Mouse (Mus musculus) spleen, adult 12 weeks (tissue): ENCODE measurements around the gene Lmna.

Experiments used
- DNase-seq: peaks from one replicate; pipeline ENCODE4 v3.0.0; 2022; ENCODE audit warnings: low spot score

The Lmna gene

DNA sequence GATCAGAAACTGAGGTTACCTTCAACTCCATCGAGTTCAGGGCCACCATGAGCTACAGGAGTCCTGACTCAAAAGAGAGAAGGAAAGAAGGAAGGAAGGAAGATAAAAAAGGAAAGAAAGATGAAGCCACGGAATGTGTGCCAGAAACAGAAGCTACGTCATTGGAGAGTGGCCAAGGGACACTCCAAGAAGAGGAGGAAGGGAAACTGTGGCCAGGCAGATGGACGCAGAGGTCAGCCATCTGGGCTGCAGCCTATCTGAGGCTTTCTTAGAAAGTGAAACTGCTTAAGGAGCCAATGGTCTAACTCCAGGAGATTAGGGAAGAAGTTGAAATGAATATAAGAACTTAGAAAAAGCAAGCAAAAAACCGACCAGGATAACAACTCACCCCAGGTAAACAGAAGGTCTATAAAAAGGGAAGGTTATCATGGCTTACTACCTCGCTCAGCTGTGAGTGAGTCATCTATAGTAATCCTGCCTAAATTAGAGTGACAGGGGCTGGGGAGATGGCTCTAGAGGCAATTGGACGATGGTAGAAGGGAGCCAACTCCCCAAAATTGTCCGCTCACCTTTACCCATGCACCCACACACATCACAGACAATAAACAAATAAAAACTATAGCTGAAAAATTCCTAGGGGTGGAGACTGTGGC is 63.2 kb downstream of the Lmna start:
- no peak for DNase-seq

DNA sequence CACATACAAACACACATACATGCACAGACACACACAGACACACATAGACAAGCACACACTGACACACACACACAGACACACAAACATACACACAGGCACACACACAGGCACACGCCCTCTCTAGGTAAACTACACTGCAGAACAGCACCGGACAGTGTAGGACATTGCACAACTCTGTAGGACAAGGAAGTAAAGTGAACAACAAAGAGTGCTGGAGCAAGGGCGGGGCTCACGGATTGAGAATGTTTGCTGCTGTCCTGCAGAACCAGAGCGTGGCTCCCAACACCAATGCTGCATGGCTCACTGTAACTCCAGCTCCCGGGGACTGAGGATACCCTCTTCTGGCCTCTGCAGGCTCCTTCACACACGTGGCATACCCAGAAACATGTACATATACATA is 66.9 kb downstream of the Lmna start:
- DNase-seq, result no peak

DNA sequence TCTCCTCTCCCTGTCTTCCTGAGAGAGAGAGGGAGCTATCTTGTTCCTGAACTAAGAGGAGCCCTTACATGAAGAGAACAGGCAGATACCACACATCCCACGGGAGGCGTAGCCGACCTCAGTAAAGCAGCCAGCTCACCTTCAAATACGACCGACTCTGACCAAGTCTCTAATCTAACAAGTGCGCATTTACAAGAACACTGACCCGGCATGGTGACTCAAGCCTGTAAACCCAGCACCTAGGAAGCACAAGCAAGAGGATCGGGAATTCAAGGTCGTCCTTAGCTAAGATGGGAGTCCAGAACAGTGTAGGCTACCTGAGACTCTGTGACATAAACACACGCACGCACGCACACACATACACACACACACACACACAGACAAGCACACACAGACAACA is 67.3 kb downstream of the Lmna start:
- DNase-seq, result no peak

DNA sequence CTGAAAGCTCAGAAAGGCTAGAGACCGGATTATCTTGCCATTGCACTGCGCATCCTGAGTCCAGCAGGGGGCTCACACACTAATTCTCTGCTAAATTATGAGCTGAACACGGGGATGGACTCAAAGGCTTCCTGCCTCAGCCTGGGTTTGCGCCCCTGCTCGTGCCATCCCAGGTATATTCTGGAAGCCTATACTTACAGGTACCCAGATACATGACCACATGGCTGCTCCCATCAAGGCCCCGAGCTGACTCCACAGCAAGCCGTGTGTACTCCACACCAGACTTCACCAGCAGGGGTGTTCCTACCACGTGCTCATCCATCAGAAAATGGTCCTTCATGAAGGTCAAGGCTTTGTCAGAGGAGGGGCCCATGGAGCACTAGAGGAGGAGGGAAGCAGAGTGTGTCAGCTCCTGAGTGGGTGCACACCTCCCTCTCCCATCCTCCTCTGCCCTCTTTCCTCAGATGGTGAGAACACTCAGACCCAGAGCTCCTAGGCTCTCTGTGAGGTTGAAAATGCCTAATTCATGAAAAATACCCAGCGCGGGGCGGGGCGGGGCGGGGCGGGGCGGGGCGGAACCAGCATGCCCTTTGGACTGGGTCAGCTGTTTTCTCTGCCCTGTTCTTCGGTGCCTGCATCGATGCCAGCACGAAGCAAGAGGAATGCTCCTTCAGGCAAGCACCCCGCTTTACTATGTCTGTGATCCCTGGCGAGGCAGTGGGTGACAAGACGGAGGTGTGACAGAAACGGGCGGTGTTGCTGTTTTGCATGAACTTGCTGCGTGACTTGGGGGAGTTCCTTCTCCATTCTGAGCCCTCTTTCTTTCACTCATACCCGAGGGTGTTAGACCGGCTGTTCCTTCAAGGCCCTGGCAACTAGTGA is 69.0 kb downstream of the Lmna start:
- no peak for DNase-seq

DNA sequence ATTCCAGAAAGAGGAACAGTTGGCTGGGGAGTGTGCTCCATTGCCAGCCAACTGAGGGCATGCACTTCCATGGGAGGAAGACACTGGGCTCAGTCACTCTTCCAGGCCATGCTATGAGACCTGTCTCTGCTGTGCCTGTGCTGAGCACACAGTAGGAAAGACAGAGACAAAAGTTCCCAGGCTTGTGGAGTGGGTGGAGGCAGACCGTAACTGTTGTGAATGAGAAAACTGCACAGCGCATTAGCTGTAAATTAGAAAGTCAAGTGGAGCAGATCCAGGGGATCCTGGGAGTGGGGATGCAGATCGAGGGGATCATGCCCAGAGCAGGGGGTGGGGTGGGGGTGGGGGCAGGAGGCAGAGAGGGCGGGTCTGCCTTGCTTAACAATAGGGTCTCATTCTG is 70.2 kb downstream of the Lmna start:
- no peak for DNase-seq

DNA sequence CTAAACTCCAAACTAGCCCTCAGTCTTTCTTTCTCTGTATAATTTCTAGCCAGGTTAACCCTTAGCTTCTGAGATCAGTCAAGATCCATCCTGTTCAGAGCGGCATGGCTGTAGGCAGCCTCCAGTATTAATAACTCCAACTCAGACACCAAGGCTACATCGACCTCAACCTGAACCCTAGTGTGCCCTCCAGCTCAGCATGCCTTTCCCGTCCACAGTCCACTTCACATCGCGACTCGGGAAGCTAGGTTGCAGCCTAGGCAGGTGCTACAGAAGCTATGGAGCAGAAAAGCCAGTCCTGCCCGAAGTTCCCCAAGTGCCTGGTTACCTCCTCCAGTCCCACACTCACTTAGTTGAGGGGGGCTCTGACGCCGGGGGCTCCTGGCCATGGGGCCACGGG is 72.3 kb downstream of the Lmna start:
- DNase-seq, result no peak

DNA sequence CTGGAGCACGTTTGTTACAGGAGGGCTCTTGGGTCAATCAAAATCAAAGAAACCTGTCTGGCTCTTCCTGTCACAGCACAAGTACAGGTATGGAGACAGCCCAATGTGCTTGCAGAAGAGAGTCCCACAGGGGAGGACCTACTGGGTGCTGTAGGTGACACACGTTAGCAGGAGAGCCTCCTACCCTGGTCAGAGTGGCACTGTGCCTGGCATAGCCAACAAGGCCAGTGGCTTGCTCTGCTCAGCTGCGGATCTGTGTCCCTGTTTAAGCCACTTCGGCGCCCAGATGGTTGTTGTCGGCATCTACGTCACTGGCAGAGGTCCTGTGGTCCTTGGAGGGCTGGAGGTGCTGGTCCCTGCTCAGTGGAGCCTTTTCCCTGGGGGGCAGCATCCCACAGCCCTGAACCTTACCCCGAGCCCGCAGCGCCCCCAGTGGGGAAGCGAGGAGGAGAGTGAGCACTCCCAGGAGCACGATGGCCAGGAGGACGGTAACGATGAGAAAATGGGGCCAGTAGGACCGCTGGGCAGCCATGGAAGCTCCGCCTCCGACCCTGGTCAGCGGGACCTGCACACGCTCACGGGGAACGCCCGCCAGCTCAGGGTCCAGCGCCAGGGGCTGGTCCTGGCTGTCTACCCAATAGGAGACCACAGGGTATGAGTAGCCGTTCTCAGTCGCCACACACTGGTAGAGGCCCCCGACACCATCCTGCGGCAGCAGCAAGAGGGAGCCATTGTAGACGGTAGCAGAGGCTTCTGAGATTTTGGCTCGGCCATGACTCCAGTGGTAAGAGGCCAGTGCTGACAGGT is 73.2 kb downstream of the Lmna start:
- no peak for DNase-seq

DNA sequence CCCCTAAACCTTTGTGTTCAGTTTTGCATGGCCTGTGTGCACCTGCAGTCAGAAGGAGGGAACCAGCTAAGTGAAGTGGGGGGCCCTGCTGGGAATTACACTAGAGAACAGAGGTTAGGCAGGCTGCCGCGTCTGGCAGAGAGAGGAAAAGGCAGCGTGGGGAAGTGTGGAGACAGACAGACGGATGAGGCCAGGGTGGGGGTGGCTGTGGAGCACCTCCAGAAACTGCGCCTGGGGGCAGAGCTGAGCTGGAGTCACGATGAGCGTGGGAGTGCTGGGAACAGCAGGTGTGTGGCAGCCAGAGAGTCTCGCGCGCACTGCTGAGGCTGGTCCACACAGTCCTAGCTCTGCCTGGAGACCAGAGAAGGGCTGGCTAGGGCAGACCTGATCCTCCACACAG is 74.2 kb downstream of the Lmna start:
- no peak for DNase-seq
